Mouse (Mus musculus): Measurements from ENCODE around the gene Vegfa. TPM values are rescaled to one million over a fixed set of nuclear protein-coding genes. Genes with fewer than 3 reads are reported as not detected.

The Vegfa gene
- polyA plus RNA-seq, 1 experiment from 2014 or later = 4.7 TPM

- Histone ChIP-seq H3K27ac (replicated peaks; ENCODE audit: low read depth, low read length) (peak overlapping the region; percentile 87), H3K36me3 (ENCODE audit: control insufficient read depth, insufficient read depth, low read length) (peaks cover 47% of the 10 kb centered on the region), H3K4me2 (ENCODE audit: low read depth, low read length) (peak overlapping the region; percentile 72), H3K4me3 (ENCODE audit: low read depth, low read length) (peak overlapping the region; percentile 85), H3K4me1 (ENCODE audit: control insufficient read depth, insufficient read depth, low read length) (peaks cover 27% of the 10 kb centered on the region), H3K9me3 (ENCODE audit: control insufficient read depth, low read length) (no peaks in the 10 kb centered on the region), H3K27me3 (replicated peaks; ENCODE audit: control insufficient read depth, insufficient read depth, low read length) (no peaks in the 10 kb centered on the region), H3K9ac (ENCODE audit: low read depth, low read length) (peak overlapping the region; percentile 97)
- DNase-seq (ENCODE audit: low spot score) (peak; percentile 88), ATAC-seq (ENCODE audit: low read depth) (peak; percentile 20)
- 15% methylated on average over 13 of the region's 16 CpGs for whole genome bisulfite sequencing
Observed at GRCm38 (mm10) chr17:46027066-46027917, 4.9 kb downstream of the Vegfa start.

- no peak for DNase-seq (ENCODE audit: low spot score)
- Histone ChIP-seq H3K27me3 (replicated peaks; ENCODE audit: control insufficient read depth, insufficient read depth, low read length) (no peaks in the 10 kb centered on the region), H3K4me3 (ENCODE audit: low read depth, low read length) (no peak overlapping the region), H3K36me3 (ENCODE audit: control insufficient read depth, insufficient read depth, low read length) (peaks cover 59% of the 10 kb centered on the region), H3K9me3 (ENCODE audit: control insufficient read depth, low read length) (no peaks in the 10 kb centered on the region), H3K9ac (ENCODE audit: low read depth, low read length) (peak overlapping the region; percentile 7; the same call in 1 of the 2 replicates), H3K4me2 (ENCODE audit: low read depth, low read length) (no peak overlapping the region), H3K27ac (replicated peaks; ENCODE audit: low read depth, low read length) (no peak overlapping the region), H3K4me1 (ENCODE audit: control insufficient read depth, insufficient read depth, low read length) (peaks cover 27% of the 10 kb centered on the region)
- 76% methylated on average over 11 of the region's 11 CpGs for WGBS
- ATAC-seq (ENCODE audit: low read depth) = no peak
Observed at GRCm38 (mm10) chr17:46025927-46026668, 6.1 kb downstream of the Vegfa start.

GRCm38 (mm10) chr17:46025207-46025606 is 7.0 kb downstream of the Vegfa start:
- no peak for DNase-seq (ENCODE audit: low spot score)
- ATAC-seq (ENCODE audit: low read depth) = no peak
- H3K9me3 ChIP-seq (ENCODE audit: control insufficient read depth, low read length) = no peaks in the 10 kb centered on the region
- H3K4me2 ChIP-seq (ENCODE audit: low read depth, low read length) = no peak overlapping the region
- H3K36me3 ChIP-seq (ENCODE audit: control insufficient read depth, insufficient read depth, low read length) = peaks cover 68% of the 10 kb centered on the region
- H3K4me1 ChIP-seq (ENCODE audit: control insufficient read depth, insufficient read depth, low read length) = peaks cover 27% of the 10 kb centered on the region
- no peak overlapping the region for H3K4me3 ChIP-seq (ENCODE audit: low read depth, low read length)
- no peaks in the 10 kb centered on the region for H3K27me3 ChIP-seq (replicated peaks; ENCODE audit: control insufficient read depth, insufficient read depth, low read length)
- no peak overlapping the region for H3K9ac ChIP-seq (ENCODE audit: low read depth, low read length)
- WGBS = 86% methylated on average over 15 of the region's 15 CpGs
- H3K27ac ChIP-seq (replicated peaks; ENCODE audit: low read depth, low read length) = no peak overlapping the region

- H3K27me3 ChIP-seq (replicated peaks; ENCODE audit: control insufficient read depth, insufficient read depth, low read length) = no peaks in the 10 kb centered on the region
- ATAC-seq (ENCODE audit: low read depth) = no peak
- no peak overlapping the region for H3K27ac ChIP-seq (replicated peaks; ENCODE audit: low read depth, low read length)
- H3K36me3 ChIP-seq (ENCODE audit: control insufficient read depth, insufficient read depth, low read length) = peaks cover 78% of the 10 kb centered on the region
- no peaks in the 10 kb centered on the region for H3K9me3 ChIP-seq (ENCODE audit: control insufficient read depth, low read length)
- WGBS = 85% methylated on average over 5 of the region's 5 CpGs
- no peak overlapping the region for H3K4me2 ChIP-seq (ENCODE audit: low read depth, low read length)
- peaks cover 21% of the 10 kb centered on the region for H3K4me1 ChIP-seq (ENCODE audit: control insufficient read depth, insufficient read depth, low read length)
- no peak for DNase-seq (ENCODE audit: low spot score)
- no peak overlapping the region for H3K4me3 ChIP-seq (ENCODE audit: low read depth, low read length)
- H3K9ac ChIP-seq (ENCODE audit: low read depth, low read length) = no peak overlapping the region
Observed at GRCm38 (mm10) chr17:46024192-46024591, 8.0 kb downstream of the Vegfa start.

- Histone ChIP-seq H3K4me2 (ENCODE audit: low read depth, low read length) (no peak overlapping the region), H3K27ac (replicated peaks; ENCODE audit: low read depth, low read length) (no peak overlapping the region), H3K4me3 (ENCODE audit: low read depth, low read length) (no peak overlapping the region), H3K27me3 (replicated peaks; ENCODE audit: control insufficient read depth, insufficient read depth, low read length) (no peaks in the 10 kb centered on the region), H3K9ac (ENCODE audit: low read depth, low read length) (no peak overlapping the region), H3K9me3 (ENCODE audit: control insufficient read depth, low read length) (no peaks in the 10 kb centered on the region), H3K36me3 (ENCODE audit: control insufficient read depth, insufficient read depth, low read length) (peaks cover 84% of the 10 kb centered on the region), H3K4me1 (ENCODE audit: control insufficient read depth, insufficient read depth, low read length) (peaks cover 17% of the 10 kb centered on the region)
- DNase-seq (ENCODE audit: low spot score) = no peak
- 92% methylated on average over 8 of the region's 8 CpGs for WGBS
- ATAC-seq (ENCODE audit: low read depth) = no peak
Observed at GRCm38 (mm10) chr17:46023572-46023971, 8.6 kb downstream of the Vegfa start.

- peak; percentile 48 for DNase-seq (ENCODE audit: low spot score)
- no peak overlapping the region for H3K27ac ChIP-seq (replicated peaks; ENCODE audit: low read depth, low read length)
- peaks cover 90% of the 10 kb centered on the region for H3K36me3 ChIP-seq (ENCODE audit: control insufficient read depth, insufficient read depth, low read length)
- no peak overlapping the region for H3K4me2 ChIP-seq (ENCODE audit: low read depth, low read length)
- peaks cover 11% of the 10 kb centered on the region for H3K4me1 ChIP-seq (ENCODE audit: control insufficient read depth, insufficient read depth, low read length)
- 71% methylated on average over 6 of the region's 6 CpGs for WGBS
- H3K27me3 ChIP-seq (replicated peaks; ENCODE audit: control insufficient read depth, insufficient read depth, low read length) = no peaks in the 10 kb centered on the region
- no peak overlapping the region for H3K9ac ChIP-seq (ENCODE audit: low read depth, low read length)
- H3K9me3 ChIP-seq (ENCODE audit: control insufficient read depth, low read length) = no peaks in the 10 kb centered on the region
- no peak overlapping the region for H3K4me3 ChIP-seq (ENCODE audit: low read depth, low read length)
- no peak for ATAC-seq (ENCODE audit: low read depth)
Observed at GRCm38 (mm10) chr17:46022934-46023333, 9.2 kb downstream of the Vegfa start.

DNA sequence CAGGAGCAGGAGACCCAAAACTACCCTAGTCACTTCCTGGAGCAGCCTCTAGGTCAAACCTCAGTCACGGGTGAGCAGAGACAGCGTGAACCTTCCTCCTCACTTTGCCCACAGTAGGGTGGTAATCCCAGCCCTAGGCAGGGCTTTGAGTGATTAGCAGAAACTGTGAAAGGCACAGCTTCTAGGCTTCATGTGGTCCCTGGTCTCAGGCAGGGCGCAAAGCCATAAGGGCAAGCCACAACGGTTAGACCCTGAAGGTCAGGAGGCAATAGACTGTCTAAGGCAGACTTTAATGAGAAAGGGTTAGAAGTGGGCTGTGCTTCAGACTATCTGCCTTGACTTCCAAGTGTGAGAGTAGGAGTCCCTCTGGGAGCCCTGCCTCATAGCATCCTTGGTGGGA is 9.7 kb downstream of the Vegfa start:
- H3K9me3 ChIP-seq (ENCODE audit: control insufficient read depth, low read length) = no peaks in the 10 kb centered on the region
- ATAC-seq (ENCODE audit: low read depth) (no peak), DNase-seq (ENCODE audit: low spot score) (no peak)
- peaks cover 93% of the 10 kb centered on the region for H3K36me3 ChIP-seq (ENCODE audit: control insufficient read depth, insufficient read depth, low read length)
- H3K27ac ChIP-seq (replicated peaks; ENCODE audit: low read depth, low read length) = no peak overlapping the region
- H3K4me3 ChIP-seq (ENCODE audit: low read depth, low read length) = no peak overlapping the region
- 95% methylated on average over 4 of the region's 4 CpGs for WGBS
- H3K4me1 ChIP-seq (ENCODE audit: control insufficient read depth, insufficient read depth, low read length) = peaks cover 6% of the 10 kb centered on the region
- H3K4me2 ChIP-seq (ENCODE audit: low read depth, low read length) = no peak overlapping the region
- no peak overlapping the region for H3K9ac ChIP-seq (ENCODE audit: low read depth, low read length)
- H3K27me3 ChIP-seq (replicated peaks; ENCODE audit: control insufficient read depth, insufficient read depth, low read length) = no peaks in the 10 kb centered on the region

- no peak overlapping the region for H3K9ac ChIP-seq (ENCODE audit: low read depth, low read length)
- H3K27ac ChIP-seq (replicated peaks; ENCODE audit: low read depth, low read length) = no peak overlapping the region
- H3K4me1 ChIP-seq (ENCODE audit: control insufficient read depth, insufficient read depth, low read length) = no peaks in the 10 kb centered on the region
- no peak overlapping the region for H3K4me3 ChIP-seq (ENCODE audit: low read depth, low read length)
- DNase-seq (ENCODE audit: low spot score) (no peak), ATAC-seq (ENCODE audit: low read depth) (no peak)
- H3K27me3 ChIP-seq (replicated peaks; ENCODE audit: control insufficient read depth, insufficient read depth, low read length) = no peaks in the 10 kb centered on the region
- peaks cover 93% of the 10 kb centered on the region for H3K36me3 ChIP-seq (ENCODE audit: control insufficient read depth, insufficient read depth, low read length)
- no peaks in the 10 kb centered on the region for H3K9me3 ChIP-seq (ENCODE audit: control insufficient read depth, low read length)
- H3K4me2 ChIP-seq (ENCODE audit: low read depth, low read length) = no peak overlapping the region
- 98% methylated on average over 9 of the region's 9 CpGs for WGBS
Observed at GRCm38 (mm10) chr17:46021760-46022159, 10.4 kb downstream of the Vegfa start.
